Mouse (Mus musculus) bone marrow, adult 2 months (tissue): Measurements from ENCODE around the gene Rab12. TPM values are rescaled to one million over a fixed set of nuclear protein-coding genes. Genes with fewer than 3 reads are reported as not detected.

Experiments
- H3K27ac ChIP-seq: fragments of 200-500 bp; 2 replicates; pipeline ENCODE4 v1.5.1; 2012; ENCODE audit warnings: low read depth, mild to moderate bottlenecking, control low read depth, inconsistent platforms, low read length; ENCODE audit not compliant: control insufficient read depth, poor library complexity, insufficient read depth
- H3K4me1 ChIP-seq: fragments of 200-500 bp; 2 replicates; pipeline ENCODE4 v1.6.1; 2011; ENCODE audit warnings: low read length; ENCODE audit not compliant: control insufficient read depth, insufficient read depth
- H3K4me3 ChIP-seq: fragments of 200-500 bp; replicated peaks from 2 replicates; pipeline ENCODE3; 2011; ENCODE audit warnings: mild to moderate bottlenecking, low read depth, low read length, control low read depth; ENCODE audit not compliant: control insufficient read depth
- CTCF ChIP-seq: fragments of 200-500 bp; IDR thresholded peaks from 2 replicates; pipeline ENCODE4 v1.5.1; 2011; ENCODE audit warnings: low read length, control low read depth; ENCODE audit not compliant: control insufficient read depth, insufficient read depth
- POLR2A ChIP-seq: fragments of 200-500 bp; IDR thresholded peaks from 2 replicates; pipeline ENCODE4 v1.6.1; 2011; ENCODE audit warnings: low read depth, mild to moderate bottlenecking, control low read depth, low read length, borderline replicate concordance; ENCODE audit not compliant: control insufficient read depth
- WGBS: fragments of 180-500 bp; shearing (Covaris S2); methylation state at CpG from one replicate; pipeline ENCODE4 v1.1.7; 2018; 5-methylcytosine and 5-hydroxymethylcytosine counted together
- polyA plus RNA-seq: library from polyadenylated mRNA; stranded (reverse); fragments of >200 nt; gene quantifications from 2 replicates; pipeline ENCODE4 v1.2.4, GENCODE M21; 2011; ENCODE audit warnings: low replicate concordance; ENCODE audit not compliant: missing spikeins, insufficient read depth, insufficient read length

Rab12 gene
- polyA plus RNA-seq, 1 experiment, result 33.2 TPM

DNA sequence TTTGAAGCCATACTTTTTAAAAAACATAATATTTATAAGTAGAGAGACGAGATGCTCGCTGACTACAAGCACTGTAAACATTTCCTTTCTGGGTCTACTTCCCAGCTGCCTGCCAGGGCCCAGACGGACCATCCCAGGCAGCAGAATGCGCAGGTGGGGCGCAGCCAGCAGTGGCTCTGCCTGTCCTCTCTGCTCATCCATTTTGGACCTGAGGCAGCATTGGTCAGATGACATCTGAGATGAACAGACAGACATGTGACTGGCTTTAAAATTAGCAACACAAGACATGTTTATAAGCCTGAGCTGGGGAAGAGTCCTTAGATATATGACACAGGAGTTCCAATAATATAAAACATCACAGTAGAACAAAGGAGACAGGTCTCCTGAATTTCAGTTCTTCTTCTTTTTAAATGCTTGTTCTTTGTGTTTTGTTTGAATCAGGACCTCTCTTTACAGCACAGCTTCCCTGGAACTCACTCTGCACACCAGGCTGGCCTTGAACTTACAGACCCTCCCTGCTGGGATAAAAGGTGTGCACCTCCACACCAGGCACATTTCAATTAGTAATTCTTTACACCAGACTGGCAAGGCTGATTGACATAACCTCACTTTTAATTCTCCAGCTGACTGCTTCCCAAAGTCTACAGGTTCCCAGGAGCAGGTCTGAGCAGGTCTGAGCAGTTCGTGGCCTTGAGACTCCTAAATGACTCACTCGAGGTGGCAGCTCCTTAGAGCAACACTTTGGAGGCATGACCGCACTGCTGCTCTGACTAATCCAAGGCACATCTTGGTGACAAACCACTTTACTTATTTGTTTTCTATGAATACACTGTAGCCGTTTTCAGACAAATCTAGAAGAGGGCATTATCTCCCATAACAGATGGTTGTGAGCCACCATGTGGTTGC lies 12.2 kb downstream of the Rab12 start:
- Histone ChIP-seq H3K4me3 (no peak overlapping the region), H3K4me1 (peaks cover 2% of the 10 kb centered on the region), H3K27ac (no peak overlapping the region)
- WGBS, result 84% methylated on average over 9 of the region's 9 CpGs
- no peak for TF ChIP-seq CTCF
- no peak for TF ChIP-seq POLR2A

DNA sequence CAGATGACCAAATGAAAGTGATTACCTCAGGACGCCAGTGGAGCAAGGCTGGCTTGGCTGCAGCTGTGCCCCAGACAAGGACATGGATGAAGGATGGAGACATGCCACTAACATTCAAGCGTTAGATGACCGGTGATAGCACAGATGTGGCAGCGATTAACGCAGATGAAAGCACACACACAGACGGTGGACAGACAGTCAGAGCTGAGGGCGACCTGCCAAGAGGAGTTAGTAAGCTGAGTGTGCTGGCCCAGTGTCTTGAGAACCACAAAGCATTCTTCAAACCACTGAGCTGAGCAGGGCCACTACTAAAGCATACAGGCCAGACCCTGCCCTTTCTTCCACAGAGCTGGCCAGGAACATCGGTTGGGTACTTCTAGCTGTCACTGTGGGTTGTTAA lies 14.6 kb downstream of the Rab12 start:
- TF ChIP-seq POLR2A, result no peak
- TF ChIP-seq CTCF, result no peak
- WGBS, result 87% methylated on average over 8 of the region's 8 CpGs
- Histone ChIP-seq H3K4me3 (no peak overlapping the region), H3K4me1 (no peaks in the 10 kb centered on the region), H3K27ac (no peak overlapping the region)

DNA sequence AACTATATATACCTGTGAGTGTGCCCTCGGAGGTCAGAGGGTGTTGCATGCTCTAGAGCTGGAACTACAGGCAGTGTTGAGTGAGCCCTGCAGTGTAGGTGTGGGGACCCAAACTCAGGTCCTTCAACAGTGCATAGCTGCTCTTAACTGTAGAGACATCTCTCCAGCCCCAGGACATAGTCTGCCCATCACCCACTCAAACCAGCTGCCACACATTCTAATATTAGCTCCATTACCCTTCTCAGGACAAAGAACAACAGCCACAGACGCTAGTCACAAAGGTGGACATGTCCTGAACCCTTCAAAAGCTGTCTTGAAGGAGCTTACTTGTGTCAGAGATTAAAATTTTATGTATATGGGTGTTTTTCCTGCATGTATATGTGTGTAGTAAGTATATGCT lies 15.3 kb downstream of the Rab12 start:
- Histone ChIP-seq H3K4me1 (no peaks in the 10 kb centered on the region), H3K4me3 (no peak overlapping the region), H3K27ac (no peak overlapping the region)
- WGBS, result 85% methylated on average over 2 of the region's 2 CpGs
- TF ChIP-seq POLR2A (no peak), CTCF (no peak)

DNA sequence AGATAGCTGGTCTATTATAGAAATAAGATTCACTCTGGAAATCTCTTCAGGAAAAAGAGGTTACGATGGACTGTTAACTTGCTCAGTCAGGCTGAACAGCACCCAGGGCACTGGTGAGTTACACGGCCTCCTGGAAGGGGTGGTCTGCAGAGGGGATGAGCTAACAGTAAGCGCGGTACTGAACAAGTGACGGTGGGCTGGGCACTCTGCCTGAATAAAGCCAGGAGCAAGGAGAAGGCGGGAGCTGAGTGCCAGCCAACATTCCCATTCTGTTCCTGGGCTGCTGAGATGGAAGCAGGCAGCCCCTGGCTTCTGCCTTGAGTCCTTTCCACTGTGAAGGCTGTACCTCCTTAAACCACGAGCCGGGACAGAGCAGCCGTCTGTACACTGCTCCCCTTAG lies 16.1 kb downstream of the Rab12 start:
- 94% methylated on average over 9 of the region's 9 CpGs for WGBS
- Histone ChIP-seq H3K4me1 (no peaks in the 10 kb centered on the region), H3K4me3 (no peak overlapping the region), H3K27ac (no peak overlapping the region)
- TF ChIP-seq POLR2A, result no peak
- no peak for TF ChIP-seq CTCF

DNA sequence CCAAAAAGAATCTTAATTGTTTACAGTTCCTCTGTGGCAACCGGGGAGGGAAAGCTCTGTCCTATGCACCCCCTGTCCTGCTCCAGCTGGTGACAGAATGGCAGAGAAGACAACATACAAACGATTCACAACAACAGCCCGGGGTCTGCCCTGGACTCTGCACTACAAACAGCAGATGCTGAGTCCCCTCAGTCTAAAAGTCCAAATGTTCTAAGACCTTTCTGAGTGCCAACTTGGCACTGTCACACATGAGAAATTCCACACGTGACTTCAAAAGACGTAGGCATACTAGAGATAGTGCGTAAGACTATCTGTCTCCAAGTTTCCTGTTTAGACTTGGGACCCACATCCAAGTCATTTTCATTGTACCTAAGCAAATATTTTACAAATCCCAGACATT lies 16.7 kb downstream of the Rab12 start:
- H3K4me3 ChIP-seq, result no peak overlapping the region
- TF ChIP-seq CTCF (no peak), POLR2A (no peak)
- no peak overlapping the region for H3K27ac ChIP-seq
- no peaks in the 10 kb centered on the region for H3K4me1 ChIP-seq
- 88% methylated on average over 6 of the region's 6 CpGs for WGBS

DNA sequence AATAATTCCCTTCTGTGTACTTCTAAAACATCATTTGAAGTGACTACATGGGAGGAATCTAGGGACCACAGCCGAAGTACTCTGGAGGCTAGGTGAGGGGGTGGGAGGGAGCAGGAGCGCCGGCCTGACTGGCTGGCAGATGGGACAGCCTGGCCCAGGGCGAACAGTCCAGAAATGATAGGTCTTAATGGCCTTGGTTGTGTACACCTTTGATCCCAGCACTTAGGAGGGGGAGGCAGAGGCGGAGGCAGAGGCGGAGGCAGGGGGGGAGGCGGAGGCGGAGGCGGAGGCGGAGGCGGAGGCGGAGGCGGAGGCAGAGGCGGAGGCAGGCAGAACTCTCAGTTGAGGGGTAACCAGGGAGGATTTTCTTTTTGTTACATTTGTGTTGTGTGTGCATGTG lies 20.9 kb downstream of the Rab12 start:
- TF ChIP-seq POLR2A (no peak), CTCF (no peak)
- 96% methylated on average over 14 of the region's 14 CpGs for WGBS
- Histone ChIP-seq H3K4me3 (no peak overlapping the region), H3K27ac (no peak overlapping the region), H3K4me1 (no peaks in the 10 kb centered on the region)

DNA sequence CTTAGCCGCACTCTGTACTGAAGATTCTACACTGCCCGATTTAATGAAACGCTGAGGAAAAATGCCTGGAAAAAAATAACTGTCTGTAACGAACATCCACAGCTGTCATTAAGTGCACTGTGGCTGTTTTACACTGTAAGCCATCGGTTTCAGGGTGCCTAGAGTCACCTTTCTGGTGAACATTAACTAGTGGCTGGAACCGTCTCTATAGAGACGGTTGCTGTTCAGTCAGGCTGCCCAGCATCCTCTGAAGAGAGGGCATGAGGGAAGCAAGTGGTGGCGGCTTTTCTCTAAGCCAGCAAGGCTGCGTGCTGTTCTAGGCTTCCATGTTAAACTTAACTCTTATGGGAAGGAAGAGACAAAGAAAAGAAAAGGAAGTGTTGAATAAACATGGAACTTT lies 22.9 kb downstream of the Rab12 start:
- TF ChIP-seq CTCF (no peak), POLR2A (no peak)
- no peak overlapping the region for H3K4me3 ChIP-seq

DNA sequence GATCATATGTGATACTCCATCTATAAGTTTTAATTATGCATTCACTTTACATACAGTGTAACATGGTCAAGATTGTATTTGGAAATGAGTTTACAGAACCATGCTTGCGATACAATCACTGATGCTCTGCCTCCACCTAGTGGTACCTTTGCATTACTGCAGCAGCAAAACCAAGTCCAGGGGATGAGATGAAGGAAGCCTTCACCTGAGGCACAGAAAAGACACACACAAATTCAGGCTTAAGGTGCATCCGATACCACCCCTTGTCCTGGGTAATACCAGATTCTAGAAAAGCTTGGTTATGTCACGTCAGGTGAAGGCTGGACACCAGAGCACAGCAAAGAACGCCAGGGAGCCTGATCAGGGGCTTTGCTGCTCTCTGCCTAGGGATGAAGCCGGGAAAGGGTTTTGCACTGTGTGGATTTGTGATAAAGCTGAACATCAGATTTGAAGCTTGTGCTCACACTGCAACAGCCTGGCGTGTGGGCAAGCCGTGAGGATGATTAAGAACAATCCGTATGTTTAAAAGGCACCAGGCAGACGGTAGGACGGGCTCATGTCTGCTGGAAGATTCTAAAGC lies 29.4 kb downstream of the Rab12 start:
- 44% methylated on average over 10 of the region's 10 CpGs for WGBS
- peak; percentile 62 for TF ChIP-seq CTCF
- TF ChIP-seq POLR2A, result no peak
- Histone ChIP-seq H3K4me3 (no peak overlapping the region), H3K27ac (no peak overlapping the region), H3K4me1 (no peaks in the 10 kb centered on the region)

More for the DNA sequence above, 22.9 kb downstream of the Rab12 start:
- Histone ChIP-seq H3K27ac (no peak overlapping the region), H3K4me1 (no peaks in the 10 kb centered on the region)
- WGBS, result 92% methylated on average over 9 of the region's 9 CpGs

DNA sequence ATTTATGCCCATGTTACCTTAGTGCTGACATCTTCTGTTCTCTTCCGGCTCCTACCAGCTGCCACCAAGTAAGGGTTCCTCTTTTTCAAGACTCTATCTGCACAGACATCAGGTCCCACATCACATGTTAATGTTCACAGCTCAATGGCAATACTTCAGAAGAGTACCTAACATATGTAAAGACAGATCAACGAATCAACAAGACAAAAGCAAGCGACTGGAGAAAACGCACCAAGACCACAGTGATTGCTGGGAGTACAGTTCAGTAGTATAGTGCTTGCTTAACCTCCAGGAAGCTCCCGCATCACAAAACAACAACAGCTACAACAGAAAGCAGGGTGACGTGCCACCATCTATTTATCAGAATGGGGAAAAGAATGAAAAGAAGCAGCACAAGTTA lies 33.0 kb downstream of the Rab12 start:
- WGBS, result 55% methylated on average over 6 of the region's 6 CpGs
- no peak overlapping the region for H3K27ac ChIP-seq
- TF ChIP-seq CTCF, result no peak
- TF ChIP-seq POLR2A, result no peak

DNA sequence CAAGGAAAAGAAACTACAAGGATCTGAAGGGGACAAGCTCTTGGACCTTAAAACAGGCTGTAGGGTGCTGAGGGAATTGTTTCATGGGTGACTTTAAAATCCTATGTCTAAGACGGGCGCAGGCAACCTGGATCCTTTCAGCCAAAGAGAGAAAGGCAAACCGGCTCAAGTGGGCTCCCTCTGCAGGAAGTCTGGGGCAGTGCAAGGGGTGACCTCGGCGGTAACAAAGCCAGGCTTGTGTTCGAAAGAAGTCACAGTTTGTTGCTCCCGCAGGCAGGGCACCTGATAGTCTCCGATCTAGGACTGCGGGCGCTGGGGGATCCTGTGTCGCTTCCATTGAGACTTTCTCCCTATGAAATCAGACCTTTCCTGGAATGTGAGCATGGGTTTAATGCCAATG lies 33.8 kb downstream of the Rab12 start:
- TF ChIP-seq CTCF, result peak; percentile 74
- TF ChIP-seq POLR2A, result no peak
- Histone ChIP-seq H3K4me3 (no peak overlapping the region), H3K27ac (no peak overlapping the region), H3K4me1 (no peaks in the 10 kb centered on the region)
- 17% methylated on average over 11 of the region's 11 CpGs for WGBS

More for the DNA sequence above, 33.0 kb downstream of the Rab12 start:
- Histone ChIP-seq H3K4me3 (no peak overlapping the region), H3K4me1 (no peaks in the 10 kb centered on the region)
